Mouse (Mus musculus): ENCODE measurements around the gene Dapp1. TPM values are rescaled to one million over a fixed set of nuclear protein-coding genes. Genes with fewer than 3 reads are reported as not detected.

Gene Dapp1
- polyA plus RNA-seq, 1 experiment from 2014 or later: 4.1 TPM

DNA sequence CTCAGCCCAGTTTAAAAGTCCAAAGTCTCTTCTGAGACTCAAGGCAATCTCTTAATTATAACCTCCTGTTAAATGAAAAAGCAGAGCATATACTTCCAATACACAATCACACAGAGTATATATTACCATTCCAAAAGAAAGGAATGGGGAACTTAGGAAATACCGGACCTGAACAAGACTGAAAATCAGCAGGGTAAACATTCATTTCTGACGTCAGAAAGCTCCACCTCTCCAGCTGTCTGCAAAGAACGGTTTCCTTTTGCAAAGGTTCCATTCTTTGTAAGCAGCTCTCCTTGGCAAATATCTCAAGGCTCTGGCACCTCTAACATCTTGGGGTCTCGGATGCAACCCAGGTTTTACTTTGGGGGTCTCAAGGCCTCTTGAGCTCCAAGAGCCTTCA is 31.0 kb upstream of the Dapp1 start:
- WGBS: 57% methylated on average over 4 of the region's 4 CpGs
- Histone ChIP-seq H3K27me3 (replicated peaks; ENCODE audit: control insufficient read depth, insufficient read depth, low read length) (no peaks in the 10 kb centered on the region), H3K27ac (ENCODE audit: low read length) (no peak overlapping the region), H3K9ac (replicated peaks; ENCODE audit: low read depth, low read length) (no peak overlapping the region), H3K4me1 (replicated peaks; ENCODE audit: control insufficient read depth, insufficient read depth, low read length) (no peaks in the 10 kb centered on the region), H3K4me2 (ENCODE audit: low read length) (no peak overlapping the region), H3K9me3 (ENCODE audit: control insufficient read depth, low read length) (no peaks in the 10 kb centered on the region), H3K4me3 (replicated peaks; ENCODE audit: low read length) (no peak overlapping the region), H3K36me3 (ENCODE audit: control insufficient read depth, insufficient read depth) (no peaks in the 10 kb centered on the region)
- ATAC-seq: no peak

- Histone ChIP-seq H3K4me1 (replicated peaks; ENCODE audit: control insufficient read depth, insufficient read depth, low read length) (no peaks in the 10 kb centered on the region), H3K9me3 (ENCODE audit: control insufficient read depth, low read length) (peaks cover 4% of the 10 kb centered on the region), H3K36me3 (ENCODE audit: control insufficient read depth, insufficient read depth) (no peaks in the 10 kb centered on the region), H3K9ac (replicated peaks; ENCODE audit: low read depth, low read length) (no peak overlapping the region), H3K27ac (ENCODE audit: low read length) (no peak overlapping the region), H3K4me2 (ENCODE audit: low read length) (no peak overlapping the region), H3K4me3 (replicated peaks; ENCODE audit: low read length) (no peak overlapping the region), H3K27me3 (replicated peaks; ENCODE audit: control insufficient read depth, insufficient read depth, low read length) (no peaks in the 10 kb centered on the region)
- 76% methylated on average over 6 of the region's 6 CpGs for WGBS
- no peak for ATAC-seq
These were observed 26.8 kb upstream of the Dapp1 start for GRCm38 (mm10) chr3:138008152-138008551.

GRCm38 (mm10) chr3:138006896-138007295 is 25.6 kb upstream of the Dapp1 start:
- Histone ChIP-seq H3K4me1 (replicated peaks; ENCODE audit: control insufficient read depth, insufficient read depth, low read length) (no peaks in the 10 kb centered on the region), H3K9me3 (ENCODE audit: control insufficient read depth, low read length) (peaks cover 4% of the 10 kb centered on the region), H3K4me2 (ENCODE audit: low read length) (no peak overlapping the region), H3K27me3 (replicated peaks; ENCODE audit: control insufficient read depth, insufficient read depth, low read length) (no peaks in the 10 kb centered on the region), H3K9ac (replicated peaks; ENCODE audit: low read depth, low read length) (no peak overlapping the region), H3K27ac (ENCODE audit: low read length) (no peak overlapping the region), H3K4me3 (replicated peaks; ENCODE audit: low read length) (no peak overlapping the region), H3K36me3 (ENCODE audit: control insufficient read depth, insufficient read depth) (no peaks in the 10 kb centered on the region)
- WGBS: 78% methylated on average over 3 of the region's 3 CpGs
- no peak for ATAC-seq

GRCm38 (mm10) chr3:138003264-138003663 is 21.9 kb upstream of the Dapp1 start:
- Histone ChIP-seq H3K9me3 (ENCODE audit: control insufficient read depth, low read length) (peaks cover 4% of the 10 kb centered on the region), H3K9ac (replicated peaks; ENCODE audit: low read depth, low read length) (no peak overlapping the region), H3K4me2 (ENCODE audit: low read length) (no peak overlapping the region), H3K4me1 (replicated peaks; ENCODE audit: control insufficient read depth, insufficient read depth, low read length) (peaks cover 3% of the 10 kb centered on the region; the same call in 1 of the 2 replicates), H3K36me3 (ENCODE audit: control insufficient read depth, insufficient read depth) (no peaks in the 10 kb centered on the region), H3K27ac (ENCODE audit: low read length) (no peak overlapping the region), H3K27me3 (replicated peaks; ENCODE audit: control insufficient read depth, insufficient read depth, low read length) (no peaks in the 10 kb centered on the region), H3K4me3 (replicated peaks; ENCODE audit: low read length) (no peak overlapping the region)
- ATAC-seq: no peak
- 89% methylated on average over 7 of the region's 7 CpGs for WGBS

GRCm38 (mm10) chr3:138002545-138002944 is 21.2 kb upstream of the Dapp1 start:
- ATAC-seq: no peak
- no peak overlapping the region for H3K9ac ChIP-seq (replicated peaks; ENCODE audit: low read depth, low read length)
- H3K4me1 ChIP-seq (replicated peaks; ENCODE audit: control insufficient read depth, insufficient read depth, low read length): peaks cover 3% of the 10 kb centered on the region; the same call in 1 of the 2 replicates
- H3K36me3 ChIP-seq (ENCODE audit: control insufficient read depth, insufficient read depth): no peaks in the 10 kb centered on the region
- no peak overlapping the region for H3K27ac ChIP-seq (ENCODE audit: low read length)
- 89% methylated on average over 6 of the region's 6 CpGs for WGBS
- no peak overlapping the region for H3K4me2 ChIP-seq (ENCODE audit: low read length)
- H3K27me3 ChIP-seq (replicated peaks; ENCODE audit: control insufficient read depth, insufficient read depth, low read length): no peaks in the 10 kb centered on the region
- H3K9me3 ChIP-seq (ENCODE audit: control insufficient read depth, low read length): peaks cover 4% of the 10 kb centered on the region
- no peak overlapping the region for H3K4me3 ChIP-seq (replicated peaks; ENCODE audit: low read length)

- Histone ChIP-seq H3K9ac (replicated peaks; ENCODE audit: low read depth, low read length) (no peak overlapping the region), H3K4me2 (ENCODE audit: low read length) (no peak overlapping the region)
- 77% methylated on average over 4 of the region's 4 CpGs for WGBS
These were observed 20.5 kb upstream of the Dapp1 start for GRCm38 (mm10) chr3:138001865-138002264.

DNA sequence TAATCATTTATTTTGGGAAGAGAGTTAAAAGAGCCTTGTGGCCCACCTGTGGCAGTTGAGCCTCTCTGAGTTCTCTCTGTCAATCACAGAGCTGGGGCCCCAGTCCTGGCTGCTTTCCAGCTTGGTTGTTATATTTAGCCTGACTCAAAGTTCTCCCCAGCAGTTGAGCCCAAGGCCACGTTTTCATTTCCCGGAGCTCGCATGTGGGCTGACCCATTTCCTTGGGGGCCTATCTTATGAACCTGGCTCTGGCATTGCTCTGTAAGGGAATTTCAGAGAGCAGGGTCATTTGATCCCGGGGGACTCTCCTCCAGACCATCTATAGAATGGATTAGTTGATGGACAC is 19.4 kb upstream of the Dapp1 start:
- no peaks in the 10 kb centered on the region for H3K36me3 ChIP-seq (ENCODE audit: control insufficient read depth, insufficient read depth)
- ATAC-seq: no peak
- H3K27me3 ChIP-seq (replicated peaks; ENCODE audit: control insufficient read depth, insufficient read depth, low read length): no peaks in the 10 kb centered on the region
- H3K4me3 ChIP-seq (replicated peaks; ENCODE audit: low read length): no peak overlapping the region
- no peak overlapping the region for H3K4me2 ChIP-seq (ENCODE audit: low read length)
- 52% methylated on average over 4 of the region's 4 CpGs for WGBS
- H3K9ac ChIP-seq (replicated peaks; ENCODE audit: low read depth, low read length): no peak overlapping the region
- peaks cover 4% of the 10 kb centered on the region for H3K9me3 ChIP-seq (ENCODE audit: control insufficient read depth, low read length)
- H3K4me1 ChIP-seq (replicated peaks; ENCODE audit: control insufficient read depth, insufficient read depth, low read length): peaks cover 3% of the 10 kb centered on the region; the same call in 1 of the 2 replicates
- no peak overlapping the region for H3K27ac ChIP-seq (ENCODE audit: low read length)

More at GRCm38 (mm10) chr3:138001865-138002264, 20.5 kb upstream of the Dapp1 start:
- Histone ChIP-seq H3K36me3 (ENCODE audit: control insufficient read depth, insufficient read depth) (no peaks in the 10 kb centered on the region), H3K27ac (ENCODE audit: low read length) (no peak overlapping the region), H3K9me3 (ENCODE audit: control insufficient read depth, low read length) (peaks cover 4% of the 10 kb centered on the region), H3K27me3 (replicated peaks; ENCODE audit: control insufficient read depth, insufficient read depth, low read length) (no peaks in the 10 kb centered on the region), H3K4me3 (replicated peaks; ENCODE audit: low read length) (no peak overlapping the region), H3K4me1 (replicated peaks; ENCODE audit: control insufficient read depth, insufficient read depth, low read length) (peaks cover 3% of the 10 kb centered on the region; the same call in 1 of the 2 replicates)
- ATAC-seq: no peak

DNA sequence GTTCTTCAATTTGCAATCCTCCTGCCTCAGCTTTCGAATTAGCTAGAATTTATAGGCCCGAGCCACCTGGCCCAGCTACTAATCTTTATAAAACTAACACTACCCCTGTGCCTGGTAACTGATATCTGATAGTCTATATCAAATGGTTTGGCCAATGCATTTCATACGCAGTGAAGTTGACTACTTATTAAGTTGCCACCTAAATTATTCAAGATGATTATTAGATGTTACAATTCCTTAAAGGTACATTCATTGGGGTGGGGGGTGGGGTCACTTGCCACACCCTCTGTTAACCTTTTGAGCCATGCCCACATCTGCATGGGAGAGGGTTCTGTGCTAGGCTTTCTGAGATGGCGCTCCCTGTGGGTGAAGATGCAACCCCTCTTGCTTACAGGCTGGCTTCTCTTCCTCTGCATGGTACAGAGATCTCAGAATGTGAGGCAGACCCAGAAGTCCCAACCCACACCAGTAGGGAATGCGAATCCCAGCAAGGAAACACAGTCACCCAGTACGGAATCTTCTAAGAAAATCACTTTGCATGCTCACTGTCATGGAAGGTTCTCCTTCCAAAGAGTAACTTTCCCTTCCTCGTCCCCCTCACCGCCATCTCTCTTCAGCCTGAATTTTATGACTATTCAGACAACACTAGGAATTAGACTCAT is 18.8 kb upstream of the Dapp1 start:
- 94% methylated on average over 8 of the region's 8 CpGs for WGBS
- H3K4me1 ChIP-seq (replicated peaks; ENCODE audit: control insufficient read depth, insufficient read depth, low read length): peaks cover 7% of the 10 kb centered on the region

GRCm38 (mm10) chr3:137999224-137999790 is 18.0 kb upstream of the Dapp1 start:
- Histone ChIP-seq H3K9ac (replicated peaks; ENCODE audit: low read depth, low read length) (no peak overlapping the region), H3K9me3 (ENCODE audit: control insufficient read depth, low read length) (no peaks in the 10 kb centered on the region), H3K27ac (ENCODE audit: low read length) (no peak overlapping the region), H3K4me3 (replicated peaks; ENCODE audit: low read length) (no peak overlapping the region), H3K36me3 (ENCODE audit: control insufficient read depth, insufficient read depth) (no peaks in the 10 kb centered on the region), H3K4me1 (replicated peaks; ENCODE audit: control insufficient read depth, insufficient read depth, low read length) (peaks cover 10% of the 10 kb centered on the region), H3K27me3 (replicated peaks; ENCODE audit: control insufficient read depth, insufficient read depth, low read length) (no peaks in the 10 kb centered on the region), H3K4me2 (ENCODE audit: low read length) (no peak overlapping the region)
- 30% methylated on average over 9 of the region's 9 CpGs for WGBS
- ATAC-seq: no peak

More for the DNA sequence above, 18.8 kb upstream of the Dapp1 start:
- Histone ChIP-seq H3K4me2 (ENCODE audit: low read length) (no peak overlapping the region), H3K27me3 (replicated peaks; ENCODE audit: control insufficient read depth, insufficient read depth, low read length) (no peaks in the 10 kb centered on the region), H3K36me3 (ENCODE audit: control insufficient read depth, insufficient read depth) (no peaks in the 10 kb centered on the region), H3K4me3 (replicated peaks; ENCODE audit: low read length) (no peak overlapping the region), H3K27ac (ENCODE audit: low read length) (no peak overlapping the region), H3K9ac (replicated peaks; ENCODE audit: low read depth, low read length) (no peak overlapping the region), H3K9me3 (ENCODE audit: control insufficient read depth, low read length) (peaks cover 2% of the 10 kb centered on the region)
- ATAC-seq: no peak

Measured in forebrain, embryonic 16.5 days (tissue).